Mouse (Mus musculus) cerebellum, adult 11-12 months (tissue): ENCODE measurements around the gene Pbx1.

Source experiments
- DNase-seq: peaks from one replicate; pipeline ENCODE4 v3.0.0; 2022

Pbx1 gene

DNA sequence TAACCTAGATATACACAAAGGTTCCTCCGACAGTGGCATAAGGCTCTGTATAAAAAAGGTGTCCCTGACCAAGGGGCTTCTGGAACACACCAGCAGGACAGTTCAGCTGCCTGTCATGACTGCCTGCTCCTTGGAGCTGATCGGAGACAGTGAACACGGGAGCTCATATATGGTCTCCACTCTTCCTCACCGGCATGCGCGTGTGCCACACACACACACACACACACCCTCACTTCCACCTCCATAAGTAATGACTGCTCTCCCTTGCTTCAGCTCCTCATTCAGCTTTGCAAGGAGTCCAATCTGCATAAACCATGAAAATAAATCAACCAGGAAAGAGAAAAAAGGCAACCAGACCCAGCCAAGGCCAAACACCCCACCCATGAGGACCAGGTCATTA lies 90.7 kb downstream of the Pbx1 start:
- no peak for DNase-seq

DNA sequence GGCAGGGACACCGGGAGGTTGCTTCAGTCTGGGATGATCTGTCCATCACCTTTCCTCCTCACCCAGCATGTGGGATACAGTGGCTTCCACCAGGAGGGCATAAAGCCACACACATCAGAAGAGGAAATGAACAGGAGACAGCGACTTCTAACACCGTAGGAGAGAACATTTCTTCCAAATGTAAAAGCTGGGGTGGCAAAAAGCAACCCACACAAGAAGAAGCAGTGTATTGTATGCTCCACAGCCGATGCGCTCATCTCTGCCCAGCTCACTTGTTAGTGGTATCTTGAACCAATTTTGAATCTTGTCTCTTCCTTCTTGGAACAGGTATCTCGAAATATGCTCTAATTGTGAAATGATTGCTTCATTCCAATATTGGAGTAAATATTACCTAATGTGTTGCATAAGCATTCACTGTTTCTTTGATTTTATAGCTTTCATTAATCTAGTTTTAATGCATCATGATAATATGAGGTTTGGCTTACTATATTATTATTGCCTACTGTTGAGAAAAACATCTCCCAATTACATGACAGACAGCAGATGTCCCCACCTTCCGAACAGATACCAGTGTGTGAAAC lies 95.7 kb downstream of the Pbx1 start:
- no peak for DNase-seq

DNA sequence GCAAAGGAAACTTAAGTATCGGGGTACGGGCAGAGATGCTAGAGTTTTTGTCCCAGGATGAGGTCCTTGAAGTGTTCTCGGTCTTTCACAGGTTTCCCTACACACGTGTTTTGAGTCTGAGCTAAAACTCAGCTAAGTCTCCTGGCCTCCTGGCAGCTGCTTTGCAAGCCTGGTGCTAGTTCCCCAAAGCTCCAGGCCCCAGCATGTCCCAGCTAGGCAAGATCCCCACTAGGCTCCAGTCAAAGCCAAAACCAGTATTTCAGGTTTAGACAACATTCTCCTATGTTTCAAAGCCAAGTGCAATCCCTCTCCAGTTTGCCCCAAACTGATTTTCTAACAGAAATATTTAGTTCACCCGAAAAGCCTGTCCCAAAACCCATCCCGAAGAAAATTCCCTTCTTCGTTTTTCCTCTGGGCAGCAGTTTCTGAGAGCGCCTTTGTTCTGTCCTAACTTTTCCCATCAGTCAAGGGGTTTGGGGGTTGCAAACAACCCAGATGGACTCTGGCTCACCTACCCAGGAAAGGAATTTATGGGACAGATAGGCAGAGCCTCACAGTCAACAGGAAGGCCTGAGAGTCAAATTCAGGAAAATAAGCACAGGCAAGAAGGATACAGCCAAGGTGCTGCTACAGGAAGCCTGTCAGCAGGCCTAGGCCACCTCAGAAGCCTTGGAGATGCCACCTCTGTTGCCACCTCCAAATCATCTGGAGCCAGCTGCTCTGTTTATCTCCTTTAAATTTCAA lies 97.1 kb downstream of the Pbx1 start:
- DNase-seq, result no peak

DNA sequence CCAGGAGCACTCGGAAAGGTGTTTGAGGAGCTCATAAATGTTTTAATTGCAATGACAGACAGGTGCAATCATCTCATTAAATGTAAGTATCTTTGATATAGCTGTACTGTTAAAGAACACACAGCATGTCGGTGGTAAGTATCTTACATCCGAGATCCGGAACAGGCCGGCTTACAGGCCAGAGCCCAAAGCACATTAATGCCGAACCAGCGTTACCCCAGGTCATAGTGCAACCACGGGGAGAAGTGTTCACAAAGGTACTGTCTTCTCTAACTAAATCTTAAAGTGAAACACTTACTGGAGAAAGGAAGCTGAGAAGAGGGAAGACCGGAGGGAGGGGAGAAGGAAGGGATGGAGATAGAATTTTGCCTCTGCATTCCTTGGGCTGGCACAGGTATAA lies 100.0 kb downstream of the Pbx1 start:
- no peak for DNase-seq

DNA sequence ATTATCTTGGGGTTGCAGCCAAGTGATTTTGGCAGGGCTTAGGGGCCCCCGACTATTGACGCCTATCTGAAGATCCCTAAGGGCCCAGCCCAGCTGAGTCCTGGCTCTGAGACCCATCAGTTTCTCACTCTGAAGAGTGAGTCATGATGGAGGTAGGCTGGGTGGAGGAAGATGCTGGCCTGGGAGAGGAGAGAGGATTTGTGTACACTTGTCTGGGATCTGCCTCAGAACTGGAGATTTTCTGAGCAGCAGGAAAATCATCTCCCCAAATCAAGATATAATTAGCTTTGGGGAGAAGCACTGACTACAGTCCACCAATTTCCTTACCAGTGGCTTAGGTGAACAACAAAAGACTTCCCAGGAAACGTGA lies 103.8 kb downstream of the Pbx1 start:
- DNase-seq, result no peak

DNA sequence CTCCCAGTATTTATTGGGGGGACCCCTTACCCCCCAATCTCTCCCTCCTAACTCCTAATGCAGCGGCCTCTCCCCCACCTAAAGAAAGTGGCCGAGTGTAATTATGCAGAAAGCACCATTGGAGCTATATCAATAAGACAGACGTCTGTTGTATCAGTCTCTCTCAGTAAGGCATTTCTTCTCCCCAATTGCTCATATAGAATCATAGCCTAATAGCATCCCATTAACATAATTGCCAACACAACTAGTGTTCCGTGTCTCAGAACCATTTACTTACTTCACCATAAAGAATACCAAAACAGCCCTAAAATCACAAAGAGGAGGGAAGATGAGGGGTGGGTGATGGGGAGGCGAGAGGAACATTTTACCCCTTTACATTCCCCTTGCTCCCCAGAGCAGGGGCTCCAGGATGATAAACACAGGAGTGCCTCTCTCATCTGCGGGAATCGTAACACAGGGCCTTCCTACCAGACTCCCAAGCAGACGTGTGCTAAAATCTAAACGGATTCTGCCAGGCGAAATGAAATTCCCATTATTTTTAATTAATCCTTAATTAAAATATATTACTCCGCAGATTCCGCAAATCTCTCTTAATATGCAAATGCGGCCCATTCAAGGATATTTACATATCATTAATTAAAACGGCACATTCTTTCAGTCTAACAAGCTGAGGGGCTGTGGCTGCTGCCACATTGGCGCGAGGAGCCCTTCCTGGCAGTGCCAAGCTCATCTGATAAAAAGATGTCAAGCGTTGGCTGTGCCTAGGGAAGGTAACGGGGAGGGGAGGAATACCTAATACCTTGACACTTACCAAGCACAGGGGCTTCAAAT lies 104.5 kb downstream of the Pbx1 start:
- no peak for DNase-seq

DNA sequence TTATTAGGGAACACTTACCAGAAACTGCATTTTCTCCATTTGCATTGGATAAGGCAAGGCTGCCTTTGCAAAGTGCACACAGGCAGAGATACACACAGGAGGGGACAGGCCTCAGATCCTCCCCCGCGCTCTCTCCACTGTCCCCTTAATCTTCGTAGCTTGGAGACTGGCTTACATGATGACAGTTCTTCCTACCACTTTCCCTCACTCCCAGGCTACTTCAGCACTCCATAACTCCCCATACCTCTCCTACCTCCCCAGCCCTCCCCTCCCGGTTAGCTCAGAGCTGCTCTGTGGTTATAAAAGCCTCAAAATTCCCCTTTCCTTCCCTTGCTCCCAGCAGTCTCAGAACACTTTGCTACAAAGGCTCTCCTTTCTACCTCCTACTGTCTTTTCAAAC lies 106.3 kb downstream of the Pbx1 start:
- no peak for DNase-seq

DNA sequence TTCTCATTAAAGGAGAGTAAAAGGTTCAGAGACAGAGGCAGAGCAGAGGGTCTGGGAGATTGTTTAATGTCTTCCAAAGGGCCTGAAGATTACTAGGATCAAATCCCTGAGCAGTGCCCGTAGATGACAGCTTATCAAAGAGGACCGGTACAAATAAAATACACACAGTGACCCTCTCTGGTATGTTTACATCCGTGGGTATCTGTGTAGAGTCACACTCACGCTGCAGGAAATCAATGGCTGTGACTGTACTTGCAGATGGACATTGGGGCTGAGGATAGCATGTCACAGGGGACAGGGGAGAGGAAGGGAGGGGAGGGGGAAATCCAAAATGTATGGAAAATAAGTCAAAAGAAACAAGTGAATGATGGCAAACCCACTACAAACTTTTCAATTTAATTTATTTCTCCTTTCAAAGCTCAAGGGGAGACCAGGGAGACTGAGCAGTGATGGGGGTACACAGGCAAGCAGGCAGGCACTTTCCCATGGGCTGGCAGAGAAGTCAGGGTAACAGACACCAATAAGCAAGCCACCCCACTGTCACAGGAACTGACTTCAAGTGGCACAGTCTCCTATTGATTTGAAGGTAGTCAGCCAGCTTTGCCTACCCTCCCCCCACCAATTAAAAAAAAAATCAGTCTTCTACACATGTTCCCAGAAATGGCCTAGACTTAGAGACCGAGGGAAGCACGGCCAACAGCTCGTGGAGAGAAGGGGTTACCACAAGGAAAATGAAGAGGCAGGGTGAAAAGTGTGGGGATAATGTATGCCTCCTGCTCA lies 107.6 kb downstream of the Pbx1 start:
- no peak for DNase-seq

DNA sequence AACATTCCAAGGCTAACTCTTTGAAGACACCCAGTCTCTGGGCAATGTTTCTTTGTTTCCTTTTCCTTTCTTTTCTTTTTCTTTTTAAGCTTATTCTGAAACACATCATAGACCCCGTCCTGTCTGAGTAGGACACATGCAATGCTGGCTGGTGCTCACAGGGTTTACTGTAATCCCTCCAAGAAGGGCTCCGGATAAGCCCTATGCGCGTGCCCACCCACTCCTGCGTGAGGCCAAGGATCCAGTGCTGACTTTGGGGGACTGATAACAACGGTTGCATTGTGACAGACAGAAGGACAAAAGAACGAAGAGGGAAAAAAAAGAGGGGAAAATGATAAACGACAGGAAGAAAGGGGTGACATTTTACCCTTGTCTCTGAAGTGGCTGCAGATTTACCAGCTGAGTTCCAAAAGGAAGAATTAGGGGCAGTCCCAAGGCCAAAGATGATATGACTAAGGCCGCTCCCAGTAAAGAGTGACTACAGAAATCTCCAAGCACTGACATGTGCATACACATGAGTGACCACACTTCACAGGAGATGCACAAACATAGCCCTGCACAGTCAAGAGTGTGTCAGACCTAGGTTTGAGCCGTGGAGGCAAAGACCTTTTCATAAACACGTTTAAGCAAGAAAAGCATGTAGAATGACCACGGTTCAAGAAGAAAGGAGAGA lies 108.5 kb downstream of the Pbx1 start:
- no peak for DNase-seq

DNA sequence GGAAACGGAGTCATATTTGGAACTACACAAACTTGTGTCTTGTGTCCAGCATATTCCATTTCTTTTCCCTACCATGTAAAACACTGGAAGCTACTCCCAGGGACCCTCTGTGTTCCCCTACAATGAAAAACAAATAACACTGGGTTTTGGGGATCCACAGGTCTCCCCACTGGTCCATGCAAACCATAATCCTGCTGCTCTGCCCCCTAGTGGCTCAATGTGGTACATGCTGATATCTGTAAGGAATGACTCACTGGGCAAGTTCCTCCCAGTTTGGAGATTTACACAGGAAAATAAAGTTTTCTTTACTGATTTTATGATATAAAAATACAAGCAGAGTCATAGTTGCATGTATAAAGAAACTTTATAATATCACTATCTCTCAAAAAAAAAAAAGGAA lies 109.2 kb downstream of the Pbx1 start:
- DNase-seq, result no peak

DNA sequence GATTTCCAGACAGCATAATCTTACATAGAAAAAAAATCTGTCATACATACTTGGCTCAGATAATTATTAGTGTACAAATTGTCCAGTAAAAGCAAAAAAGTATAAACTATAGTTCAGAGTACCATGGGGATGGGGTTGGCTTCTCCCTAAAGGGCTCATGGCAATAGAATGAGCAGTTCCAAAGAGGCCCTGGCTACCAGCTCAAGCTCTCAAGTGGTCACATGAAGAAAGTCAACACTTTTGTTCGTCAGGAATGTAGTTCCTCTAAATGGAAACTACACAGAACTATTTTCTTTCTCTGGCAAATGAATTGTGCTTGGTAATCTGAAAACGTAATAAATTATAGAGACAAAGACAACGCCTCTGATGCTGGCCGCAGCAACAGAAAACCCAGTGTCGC lies 112.4 kb downstream of the Pbx1 start:
- DNase-seq, result no peak

DNA sequence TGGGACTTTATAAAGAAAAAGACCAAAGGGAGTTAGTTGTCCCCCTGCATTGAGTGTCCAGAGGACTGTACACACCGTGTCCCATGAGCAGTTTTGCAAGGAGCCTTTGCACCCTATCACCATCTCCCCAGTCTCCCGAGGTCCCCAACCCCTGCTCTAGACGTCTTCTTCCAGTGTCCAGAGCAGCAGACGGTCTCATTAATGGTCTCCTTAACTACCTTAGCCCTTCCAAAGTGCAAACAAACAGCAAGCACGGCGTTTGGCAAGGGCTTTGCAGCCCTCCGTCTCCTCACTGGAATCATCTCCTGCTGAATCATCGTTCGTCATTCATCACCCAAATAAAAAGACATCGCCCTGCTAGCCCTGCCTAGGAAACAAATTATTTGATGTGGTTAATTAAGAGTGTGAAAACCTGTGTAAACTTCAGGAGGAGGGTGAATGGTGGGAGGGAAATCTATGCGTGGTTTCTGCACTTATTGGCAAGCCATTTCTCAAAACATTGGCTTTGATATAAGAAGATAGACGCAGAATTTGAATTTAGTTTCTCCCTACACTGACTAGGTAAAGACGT lies 113.1 kb downstream of the Pbx1 start:
- DNase-seq, result no peak

DNA sequence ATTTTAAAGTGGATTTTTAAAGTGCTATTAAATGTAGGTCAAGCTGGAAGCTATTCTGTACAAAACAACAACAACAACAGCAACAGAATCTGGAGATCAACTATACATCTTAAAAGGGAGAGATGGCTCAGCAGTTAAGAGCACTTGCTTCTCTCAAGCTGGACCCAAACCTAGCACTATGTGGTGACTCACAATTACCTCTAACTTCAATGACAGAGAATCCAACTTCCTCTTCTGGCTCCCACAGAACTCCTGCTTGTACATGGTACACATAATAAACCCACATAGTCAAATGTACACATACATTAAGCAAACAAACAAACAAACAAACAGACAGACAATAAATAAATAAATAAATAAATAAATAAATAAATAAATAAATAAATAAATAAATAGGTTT lies 118.3 kb downstream of the Pbx1 start:
- no peak for DNase-seq

DNA sequence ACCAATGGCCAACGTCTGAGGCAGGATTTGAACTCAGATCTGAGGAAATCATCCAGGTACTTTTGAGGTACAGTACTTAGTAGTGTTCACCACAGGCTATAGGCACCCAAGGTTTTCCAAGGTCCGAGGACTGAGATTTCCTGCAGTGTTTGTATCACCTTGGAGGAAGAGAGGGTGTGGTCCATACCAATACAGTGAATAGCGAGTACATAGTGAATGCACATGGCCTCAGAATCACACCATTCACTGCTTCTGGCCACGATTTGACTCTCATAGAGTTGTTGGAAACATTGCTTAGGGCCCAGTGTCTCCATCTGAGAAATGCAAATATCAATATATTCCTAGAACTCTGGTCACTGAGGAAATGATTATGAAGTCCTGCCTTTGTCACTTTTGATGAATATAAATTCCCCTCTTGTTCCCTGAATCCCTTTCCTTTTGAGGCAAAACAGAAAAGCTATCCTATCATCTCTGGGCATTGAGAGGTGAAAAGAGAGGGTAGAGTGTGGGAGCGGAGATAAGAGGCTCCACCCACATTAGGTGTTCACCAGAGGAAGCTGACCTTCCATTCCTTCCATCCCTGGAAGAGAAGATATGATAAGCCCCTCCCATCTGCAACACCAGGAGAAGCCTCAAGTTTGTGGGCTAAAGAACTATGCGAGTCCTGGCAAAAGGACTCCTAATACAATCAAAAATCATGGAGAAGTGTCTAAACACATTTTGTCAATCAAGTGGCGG lies 119.2 kb downstream of the Pbx1 start:
- DNase-seq, result no peak

DNA sequence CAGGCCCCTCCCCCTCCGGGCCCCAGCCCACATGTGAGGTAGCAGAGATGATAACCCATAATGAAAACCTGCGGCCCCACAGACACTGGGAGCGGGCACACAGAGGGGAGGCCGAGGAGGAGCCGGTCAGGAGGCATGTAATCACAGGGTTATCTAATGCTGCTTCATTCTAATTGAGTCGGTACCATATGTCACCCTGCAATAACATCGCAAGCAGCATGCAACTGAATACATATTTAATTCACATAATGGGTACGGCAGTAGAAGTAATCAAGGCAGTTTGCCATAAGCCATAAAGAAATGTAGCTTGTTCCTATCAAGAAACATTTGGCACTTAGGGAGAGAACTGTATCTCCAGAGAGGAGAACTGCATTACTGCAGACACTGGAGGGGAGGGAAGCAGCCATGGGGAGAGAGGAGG lies 123.0 kb downstream of the Pbx1 start:
- no peak for DNase-seq

DNA sequence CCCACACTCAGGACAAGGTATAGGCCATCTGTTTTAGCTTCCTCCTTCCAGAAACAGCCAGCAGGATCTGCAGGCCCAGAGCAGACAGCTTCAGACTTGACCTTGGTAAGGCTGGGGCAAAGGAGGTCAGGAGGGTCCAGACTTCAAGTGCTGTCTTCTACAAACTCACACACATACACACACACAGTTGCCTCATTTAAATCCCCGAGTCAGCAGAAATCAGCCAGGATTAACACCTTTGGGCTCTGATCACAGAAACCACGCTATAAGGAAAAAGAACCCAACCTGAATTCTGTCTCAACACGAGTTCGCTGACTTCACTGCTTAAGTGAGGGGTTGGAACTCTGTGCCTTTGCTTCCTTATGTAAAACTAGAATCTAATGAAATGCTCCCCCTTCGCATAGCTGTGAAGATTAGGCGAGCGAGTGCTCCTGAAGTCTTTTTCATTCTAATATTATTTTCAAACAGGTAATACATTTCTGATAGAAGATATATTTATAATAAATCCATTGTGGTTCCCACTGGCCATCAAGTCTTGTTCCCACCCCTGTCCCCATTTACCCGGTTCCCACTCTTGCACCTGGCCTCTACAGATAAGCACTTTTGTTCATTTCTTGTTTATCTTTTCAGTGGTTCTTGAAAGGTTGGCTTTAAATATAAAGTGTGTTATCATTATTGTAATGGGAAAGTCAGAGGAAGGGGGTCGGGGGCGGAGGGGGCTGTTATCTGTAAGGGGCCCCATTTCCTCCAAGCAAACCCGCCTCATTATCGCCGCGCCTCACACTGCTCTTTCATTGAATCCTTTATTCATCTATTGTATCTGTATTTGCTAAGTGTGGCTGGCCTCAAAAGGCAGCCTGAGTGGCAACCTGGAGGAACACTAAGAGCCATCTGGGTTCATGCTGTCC lies 124.5 kb downstream of the Pbx1 start:
- DNase-seq, result no peak

DNA sequence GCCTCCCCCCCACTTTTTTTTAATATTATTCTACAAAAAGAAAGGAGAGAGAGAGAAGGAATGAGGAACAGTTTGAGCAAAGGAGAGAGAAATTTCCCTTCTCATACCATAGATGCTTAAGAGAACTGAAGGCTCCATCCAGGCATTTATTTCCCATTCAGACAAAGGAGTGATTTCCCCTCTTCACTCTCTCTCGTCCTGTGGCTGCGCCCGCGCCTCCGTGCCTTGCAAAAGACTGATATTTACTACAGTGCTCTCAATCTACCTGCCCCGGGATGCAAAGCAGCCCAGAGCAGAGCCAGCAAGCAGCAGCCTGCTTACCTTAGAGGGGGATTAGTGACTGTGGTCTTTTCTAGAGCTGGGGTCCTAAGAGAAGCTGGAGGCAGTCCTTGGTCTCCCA lies 131.6 kb downstream of the Pbx1 start:
- no peak for DNase-seq

DNA sequence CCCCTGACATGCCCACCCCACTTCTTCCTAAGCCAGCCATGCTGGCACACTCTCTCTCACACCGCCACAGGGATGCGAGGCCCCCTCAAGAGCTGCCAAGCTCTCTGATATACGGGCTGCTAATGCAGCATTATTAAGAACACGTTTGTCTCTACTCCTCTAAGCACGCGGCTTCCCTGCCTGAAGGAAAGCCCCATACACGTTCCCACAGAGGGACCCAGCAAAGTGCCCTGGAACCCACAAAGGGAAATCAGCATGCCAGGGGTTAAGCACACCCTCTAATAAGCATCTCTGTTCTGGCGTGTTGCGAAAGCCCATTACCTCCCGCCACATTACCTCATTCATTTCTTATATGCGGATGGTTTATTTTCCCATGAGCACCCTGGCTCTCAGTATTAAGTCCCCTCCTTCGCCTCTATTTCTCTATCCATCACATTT lies 132.1 kb downstream of the Pbx1 start:
- no peak for DNase-seq

DNA sequence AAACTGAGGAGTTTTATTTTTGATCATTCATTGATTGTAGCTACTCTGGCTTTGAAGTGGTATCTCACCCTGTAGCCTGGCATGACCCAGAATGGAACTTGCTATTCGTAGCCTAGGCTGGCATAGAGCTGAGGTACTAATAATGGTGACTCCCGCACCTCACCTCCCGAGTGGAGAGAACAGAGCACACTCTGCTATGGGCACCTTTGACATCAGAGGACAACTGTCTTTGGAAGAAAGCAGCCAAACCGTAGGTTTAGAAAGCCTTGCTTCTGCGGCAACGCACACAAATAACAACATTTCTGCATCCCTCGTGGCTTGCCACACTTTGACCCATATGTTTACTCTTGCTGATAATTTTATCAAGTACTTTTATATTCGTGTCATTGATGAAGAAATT lies 132.9 kb downstream of the Pbx1 start:
- DNase-seq, result no peak

DNA sequence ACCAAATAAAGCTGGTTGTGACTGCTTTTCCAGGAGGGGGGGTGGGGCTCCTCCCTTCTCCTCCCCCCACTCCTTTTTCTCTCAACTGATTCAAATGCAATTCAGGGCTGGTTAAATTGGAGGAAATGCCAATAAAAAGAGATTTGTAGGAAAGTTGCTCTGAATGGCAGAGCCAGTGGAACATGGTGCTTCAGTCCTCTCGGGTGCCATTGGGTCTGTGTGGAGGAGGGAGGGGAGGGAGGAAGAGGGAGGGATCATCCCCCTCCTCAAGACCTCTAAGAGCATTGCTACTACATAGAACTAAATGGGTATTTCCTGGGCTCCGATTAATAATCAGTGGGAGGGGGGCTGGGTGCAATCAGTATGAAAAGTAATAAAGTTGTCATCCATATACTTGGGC lies 135.8 kb downstream of the Pbx1 start:
- DNase-seq, result no peak

DNA sequence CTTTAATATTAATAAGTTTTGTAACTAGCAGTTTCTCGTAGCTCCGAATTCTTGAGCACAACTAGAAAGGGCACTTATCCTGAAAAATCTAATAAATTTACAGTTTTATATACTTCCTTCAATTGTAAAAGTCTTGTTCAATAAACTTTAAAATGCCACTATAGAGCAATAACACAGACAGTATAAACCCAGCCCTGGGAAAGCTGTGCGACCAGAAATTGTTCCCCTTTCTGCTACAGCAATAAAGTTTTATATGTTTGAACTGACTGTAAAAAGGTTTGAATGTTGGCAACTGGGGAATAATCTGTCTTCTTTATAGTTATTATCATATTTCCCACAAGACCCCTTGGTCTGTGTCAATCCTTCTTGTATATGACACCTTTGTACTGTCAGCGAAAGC lies 136.3 kb downstream of the Pbx1 start:
- no peak for DNase-seq
